Mouse (Mus musculus) MEL (cell line): ENCODE results near the gene Dmac2.

Source experiments
- BHLHE40 ChIP-seq: IDR thresholded peaks from 2 replicates; pipeline ENCODE4 v1.6.1; 2012; ENCODE audit warnings: low read depth, mild to moderate bottlenecking, inconsistent platforms, low read length, improper control_type of control experiment, borderline replicate concordance
- CHD2 ChIP-seq: IDR thresholded peaks from 2 replicates; pipeline ENCODE4 v1.6.1; 2011; ENCODE audit warnings: low read length, improper control_type of control experiment
- CTCF ChIP-seq, 3 experiments: IDR thresholded peaks in 2 of 3; conservative IDR thresholded peaks in 1 of 3; 2 replicates each; pipeline ENCODE4 v1.5.1; 2011 to 2012; ENCODE audit warnings: low read length in 3 of 3, low read depth in 2 of 3, mild to moderate bottlenecking in 2 of 3, improper control_type of control experiment in 1 of 3, inconsistent platforms in 1 of 3, mixed read lengths in 1 of 3, moderate library complexity in 1 of 3; ENCODE audit not compliant: control insufficient read depth in 1 of 3, insufficient read depth in 1 of 3, poor library complexity in 1 of 3, severe bottlenecking in 1 of 3
- POLR2A ChIP-seq, 2 experiments: IDR thresholded peaks; 2 replicates each; pipeline ENCODE4 v1.6.1; 2011 to 2012; ENCODE audit warnings: low read length in 2 of 2, mild to moderate bottlenecking in 2 of 2, control low read depth in 1 of 2, improper control_type of control experiment in 1 of 2, low read depth in 1 of 2, moderate library complexity in 1 of 2; ENCODE audit not compliant: control insufficient read depth in 1 of 2, insufficient read depth in 1 of 2, poor library complexity in 1 of 2

GRCm38 (mm10) chr7:25644631-25645030 is 25.4 kb downstream of the Dmac2 start:
- TF ChIP-seq CTCF (IDR thresholded peaks at IDR 0.05 in 2 of 3, conservative IDR thresholded peaks at IDR 0.05 in 1 of 3; ENCODE audit: control insufficient read depth in 1 of 3, insufficient read depth in 1 of 3, low read depth in 2 of 3, low read length in 3 of 3, poor library complexity in 1 of 3, severe bottlenecking in 1 of 3) (no peak), POLR2A (IDR thresholded peaks at IDR 0.05; ENCODE audit: control insufficient read depth in 1 of 2, insufficient read depth in 1 of 2, low read depth in 1 of 2, low read length in 2 of 2, poor library complexity in 1 of 2) (no peak), CHD2 (no peak), BHLHE40 (no peak)
